Mouse (Mus musculus): ENCODE measurements around the gene Snrnp48.

Gene Snrnp48

DNA sequence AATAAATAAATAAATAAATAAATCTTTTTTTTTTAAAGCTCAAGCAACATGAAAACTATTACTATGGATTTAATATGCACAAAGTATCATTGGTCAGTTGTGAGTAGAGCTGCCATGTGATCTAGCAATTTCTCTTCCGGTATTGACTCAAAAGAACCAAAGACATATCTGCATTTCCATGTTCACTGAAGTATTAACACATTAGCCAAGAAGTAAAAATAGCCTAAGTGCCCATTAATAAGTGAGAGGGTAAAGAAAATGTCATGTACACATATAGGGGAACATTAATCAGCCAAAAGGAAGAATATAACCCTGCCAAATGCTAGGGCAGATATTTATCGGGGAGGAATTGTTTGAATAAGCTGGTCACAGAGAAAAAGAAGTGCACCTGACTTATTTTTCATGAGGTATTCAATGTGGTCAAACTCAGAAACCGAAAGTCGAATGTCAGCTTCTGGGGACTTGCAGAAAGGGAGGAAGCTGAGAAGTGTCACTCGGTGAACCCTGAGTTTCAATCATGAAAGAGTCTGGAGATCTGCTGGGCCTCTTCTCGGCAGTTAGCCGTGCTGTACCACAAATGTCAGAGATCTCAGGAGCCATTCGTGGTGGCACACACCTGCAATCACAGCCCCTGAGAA is 64.4 kb downstream of the Snrnp48 start:
- DNase-seq (ENCODE audit: low spot score in 2 of 2), result no peak

- DNase-seq (ENCODE audit: low spot score in 2 of 2), result no peak
Observed at GRCm38 (mm10) chr13:38272624-38273023, 67.9 kb downstream of the Snrnp48 start.
